Mouse (Mus musculus) forebrain, postnatal 0 days (tissue): ENCODE measurements around the gene Ppp1r11. TPM values are rescaled to one million over a fixed set of nuclear protein-coding genes. Genes with fewer than 3 reads are reported as not detected.
"Not testable (repeated sequence)": the region's sequence is repeated elsewhere in the genome, so short reads cannot be mapped to it uniquely, and the experiment has no call there.

Source experiments
- ATAC-seq: fragments of 200-750 bp; cut with Nextera tagmentation; 2 replicates; pipeline ENCODE4 v1.8.0; 2017; ENCODE audit warnings: mild to moderate bottlenecking, moderate library complexity
- DNase-seq: peaks from one replicate; pipeline ENCODE4 v3.0.0-alpha.2; 2015
- H3K27ac ChIP-seq: fragments of 300-500 bp; sonication (generic); 2 replicates; pipeline ENCODE4 v1.5.1; 2014; ENCODE audit warnings: low read depth, mild to moderate bottlenecking, antibody characterized with exemption, low read length, moderate library complexity, mixed read lengths
- H3K27me3 ChIP-seq: fragments of 300-500 bp; sonication (generic); 2 replicates; pipeline ENCODE4 v1.6.1; 2014; ENCODE audit warnings: mild to moderate bottlenecking, low read length, mixed read lengths; ENCODE audit not compliant: insufficient read depth
- H3K36me3 ChIP-seq: fragments of 300-500 bp; sonication (generic); 2 replicates; pipeline ENCODE4 v1.6.1; 2014; ENCODE audit warnings: mild to moderate bottlenecking, moderate library complexity; ENCODE audit not compliant: insufficient read depth
- H3K4me1 ChIP-seq: fragments of 300-500 bp; sonication (generic); 2 replicates; pipeline ENCODE4 v1.6.1; 2014; ENCODE audit warnings: antibody characterized with exemption; ENCODE audit not compliant: insufficient read depth
- H3K4me2 ChIP-seq: fragments of 300-500 bp; sonication (generic); 2 replicates; pipeline ENCODE4 v1.6.1; 2014; ENCODE audit warnings: low read depth, mild to moderate bottlenecking, moderate library complexity
- H3K4me3 ChIP-seq: fragments of 300-500 bp; sonication (generic); 2 replicates; pipeline ENCODE4 v1.5.1; 2014; ENCODE audit warnings: low read depth, low read length, mixed read lengths
- H3K9ac ChIP-seq: fragments of 300-500 bp; sonication (generic); 2 replicates; pipeline ENCODE4 v1.6.1; 2014; ENCODE audit warnings: mild to moderate bottlenecking
- H3K9me3 ChIP-seq: fragments of 300-500 bp; sonication (generic); 2 replicates; pipeline ENCODE4 v1.6.1; 2016; ENCODE audit warnings: low read length
- CTCF ChIP-seq: sonication (generic); IDR thresholded peaks from 2 replicates; pipeline ENCODE4 v1.5.1; 2016; ENCODE audit warnings: antibody characterized with exemption, control low read depth, low read depth
- WGBS: fragments of 180-500 bp; shearing (Covaris S2); extraction: QIAGEN DNeasy Blood & Tissue Kit; methylation state at CpG from one replicate; pipeline ENCODE4 v1.1.7; 2014; 5-methylcytosine and 5-hydroxymethylcytosine counted together
- polyA plus RNA-seq: library from polyadenylated mRNA; unstranded; fragments of >200 nt; fragmentation: Nextera tagmentation; extraction: Ambion mirVana; gene quantifications from 2 replicates; pipeline ENCODE4 v1.2.1, GENCODE M21; 2015
- total RNA-seq: library from RNA; depleted of rRNA; stranded (reverse); fragments of >200 nt; gene quantifications from 2 replicates; pipeline ENCODE4 v1.2.3, GENCODE M21; 2014

Gene Ppp1r11
- total and polyA plus RNA-seq, 2 experiments from 2014 or later, result 72.3 to 157 TPM

DNA sequence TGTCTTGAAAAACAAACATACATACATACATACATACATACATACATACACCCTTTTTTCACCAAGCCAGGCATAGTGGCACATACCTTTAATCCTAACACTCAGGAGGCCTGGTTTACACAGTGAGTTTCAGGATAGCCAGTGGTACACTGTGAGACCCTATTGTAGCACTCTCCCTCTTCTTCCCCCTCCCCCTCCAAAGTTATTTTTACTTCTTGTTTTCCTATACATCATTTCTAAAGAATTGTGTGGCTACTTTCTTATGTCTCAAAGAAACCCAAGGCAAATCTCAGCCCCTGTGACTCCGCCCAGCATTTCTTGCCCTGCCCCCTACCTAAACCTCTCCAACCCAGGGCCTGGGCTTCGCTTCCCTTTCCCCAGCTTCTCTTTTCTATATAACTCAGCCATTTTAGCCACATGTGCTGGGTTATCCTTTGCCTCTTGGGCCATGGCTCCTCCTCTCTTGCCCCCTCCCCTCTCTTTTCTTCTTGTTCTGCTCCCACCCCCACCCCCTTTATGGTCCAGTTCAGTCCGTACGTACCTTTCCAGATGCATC lies 42.3 kb upstream of the Ppp1r11 start:
- no peak overlapping the region for H3K9ac ChIP-seq
- no peak overlapping the region for H3K27ac ChIP-seq
- DNase-seq, result no peak
- H3K4me3 ChIP-seq, result no peak overlapping the region
- no peak for TF ChIP-seq CTCF
- H3K4me1 ChIP-seq, result no peaks in the 10 kb centered on the region
- H3K27me3 ChIP-seq, result peaks cover 8% of the 10 kb centered on the region; the same call in 1 of the 2 replicates
- no peaks in the 10 kb centered on the region for H3K36me3 ChIP-seq
- ATAC-seq, result no peak
- no peak overlapping the region for H3K4me2 ChIP-seq
- no peaks in the 10 kb centered on the region for H3K9me3 ChIP-seq
- WGBS, result 88% methylated on average over 4 of the region's 4 CpGs

DNA sequence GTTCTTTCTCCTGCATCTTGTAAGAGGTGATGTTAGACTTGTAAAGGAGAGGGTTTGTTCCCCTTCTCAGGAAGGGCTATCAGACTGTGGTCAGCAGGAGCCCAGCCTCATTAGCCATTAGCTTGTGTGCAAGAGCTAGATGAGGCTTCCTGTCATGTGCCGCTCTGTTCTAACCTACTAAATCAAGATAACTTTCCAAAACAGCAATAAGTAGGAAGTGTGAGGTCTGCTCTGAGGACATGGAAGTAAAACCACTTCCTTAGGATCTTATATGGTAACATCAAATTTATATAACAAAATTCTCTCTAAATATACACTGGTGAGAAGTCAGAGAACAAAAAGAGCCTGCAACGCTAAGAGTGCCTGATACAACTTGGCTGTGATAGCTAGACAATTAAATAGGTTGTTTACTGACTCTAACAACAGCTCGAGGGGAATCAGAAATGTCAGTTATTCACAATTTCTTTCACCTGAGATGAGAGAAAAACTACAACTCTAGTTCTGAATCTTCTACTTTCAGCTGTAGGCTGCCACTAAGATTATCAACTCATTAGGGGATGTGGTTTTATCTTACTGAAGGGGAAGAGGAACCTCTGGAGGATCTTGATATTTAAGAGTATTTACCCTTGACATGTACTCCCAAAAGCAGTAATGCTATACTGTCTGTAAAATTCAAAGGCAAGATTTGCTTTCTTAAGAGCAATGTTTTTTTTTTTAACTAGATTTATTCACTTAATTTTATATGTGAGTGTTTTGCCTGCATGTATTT lies 41.0 kb upstream of the Ppp1r11 start:
- DNase-seq (no peak), ATAC-seq (no peak)
- Histone ChIP-seq H3K9ac (no peak overlapping the region), H3K4me1 (no peaks in the 10 kb centered on the region), H3K27me3 (peaks cover 15% of the 10 kb centered on the region; the same call in 1 of the 2 replicates), H3K4me3 (no peak overlapping the region), H3K36me3 (no peaks in the 10 kb centered on the region), H3K4me2 (no peak overlapping the region), H3K9me3 (no peaks in the 10 kb centered on the region), H3K27ac (no peak overlapping the region)
- WGBS, result 80% methylated on average over 3 of the region's 3 CpGs
- TF ChIP-seq CTCF, result no peak

DNA sequence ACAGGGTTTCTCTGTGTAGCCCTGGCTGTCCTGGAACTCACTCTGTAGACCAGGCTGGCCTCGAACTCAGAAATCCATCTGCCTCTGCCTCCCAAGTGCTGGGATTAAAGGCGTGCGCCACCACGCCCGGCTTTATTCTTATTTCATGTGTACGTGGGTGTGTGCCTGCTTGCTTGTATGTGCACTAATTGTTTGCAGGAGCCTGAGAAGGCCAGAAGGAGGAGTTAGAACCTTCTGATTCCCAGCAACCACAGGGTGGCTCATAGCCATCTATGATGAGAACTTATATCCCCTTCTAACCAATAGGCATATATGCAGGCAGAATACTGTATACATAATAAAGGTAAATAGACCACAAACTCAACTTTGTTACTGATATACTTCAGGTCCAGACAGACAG lies 39.1 kb upstream of the Ppp1r11 start:
- not testable (repeated sequence) for H3K36me3 ChIP-seq, DNase-seq, H3K4me2 ChIP-seq, H3K9me3 ChIP-seq, H3K4me1 ChIP-seq, H3K9ac ChIP-seq, H3K27ac ChIP-seq, ATAC-seq, H3K4me3 ChIP-seq
- peaks cover 16% of the 10 kb centered on the region; the same call in 1 of the 2 replicates for H3K27me3 ChIP-seq
- 94% methylated on average over 6 of the region's 6 CpGs for WGBS

DNA sequence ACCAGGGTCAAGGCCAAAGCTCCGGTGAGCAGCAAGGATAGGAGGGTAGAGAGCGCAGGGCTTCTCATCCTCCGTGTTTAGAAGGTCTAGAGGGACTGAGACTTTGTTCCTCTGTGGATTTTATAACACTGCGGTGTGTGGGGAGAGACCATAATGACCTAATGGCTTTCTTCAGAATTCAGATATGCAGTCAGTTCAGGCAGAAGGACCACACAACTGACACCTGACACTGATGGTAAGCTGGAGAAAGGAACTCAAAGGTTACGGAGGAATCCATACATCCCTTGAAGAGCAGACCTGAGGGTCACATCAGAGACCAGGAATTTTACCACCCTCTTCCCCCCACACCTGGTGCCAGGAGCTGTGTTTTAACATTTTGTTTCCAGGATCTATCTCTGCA lies 37.9 kb upstream of the Ppp1r11 start, which contains the start of gene H2-M5:
Gene H2-M5 (minus strand): TSS at position 101 of the 400 bp plus-strand sequence.
- ATAC-seq, result no peak
- WGBS, result 23% methylated on average over 5 of the region's 5 CpGs
- H3K4me3 ChIP-seq, result peak within 1 kb of the TSS; percentile 14; the same call in 1 of the 2 replicates

DNA sequence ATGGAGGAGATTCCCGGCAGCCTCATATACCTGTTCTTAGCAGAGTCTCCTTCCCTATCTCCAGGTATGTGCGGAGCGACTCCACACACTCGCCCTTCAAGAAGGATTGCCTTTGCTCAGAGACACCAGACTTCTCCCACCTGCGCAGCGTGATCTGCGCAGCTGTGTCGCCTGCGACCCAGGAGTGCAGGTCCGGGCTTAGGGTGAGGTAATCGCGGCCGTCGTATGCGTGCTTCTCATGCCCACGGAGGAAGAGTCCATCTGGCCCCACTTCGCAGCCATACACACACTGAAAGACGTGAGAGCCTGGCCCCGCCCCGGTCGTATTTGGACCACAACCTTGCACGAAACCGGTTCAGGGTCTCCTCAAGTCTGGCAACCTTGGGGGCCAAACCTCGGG lies 36.9 kb upstream of the Ppp1r11 start:
- Histone ChIP-seq H3K9me3 (no peaks in the 10 kb centered on the region), H3K27me3 (peaks cover 16% of the 10 kb centered on the region; the same call in 1 of the 2 replicates), H3K4me3 (peak overlapping the region; percentile 14; the same call in 1 of the 2 replicates), H3K4me1 (no peaks in the 10 kb centered on the region), H3K36me3 (no peaks in the 10 kb centered on the region), H3K4me2 (no peak overlapping the region), H3K27ac (no peak overlapping the region), H3K9ac (no peak overlapping the region)
- TF ChIP-seq CTCF, result no peak
- DNase-seq, result no peak
- WGBS, result 8% methylated on average over 24 of the region's 24 CpGs
- 0 out of 2 replicates have a peak, but pooled peaks have one; percentile 27 for ATAC-seq

More for the DNA sequence above, 37.9 kb upstream of the Ppp1r11 start, which contains the start of gene H2-M5:
- Histone ChIP-seq H3K27me3 (peaks cover 16% of the 10 kb centered on the region; the same call in 1 of the 2 replicates), H3K36me3 (no peaks in the 10 kb centered on the region), H3K4me2 (no peak within 1 kb of the TSS), H3K9me3 (no peaks in the 10 kb centered on the region), H3K4me1 (no peaks in the 10 kb centered on the region), H3K27ac (no peak within 1 kb of the TSS), H3K9ac (no peak within 1 kb of the TSS)
- no peak for TF ChIP-seq CTCF
- no peak for DNase-seq

DNA sequence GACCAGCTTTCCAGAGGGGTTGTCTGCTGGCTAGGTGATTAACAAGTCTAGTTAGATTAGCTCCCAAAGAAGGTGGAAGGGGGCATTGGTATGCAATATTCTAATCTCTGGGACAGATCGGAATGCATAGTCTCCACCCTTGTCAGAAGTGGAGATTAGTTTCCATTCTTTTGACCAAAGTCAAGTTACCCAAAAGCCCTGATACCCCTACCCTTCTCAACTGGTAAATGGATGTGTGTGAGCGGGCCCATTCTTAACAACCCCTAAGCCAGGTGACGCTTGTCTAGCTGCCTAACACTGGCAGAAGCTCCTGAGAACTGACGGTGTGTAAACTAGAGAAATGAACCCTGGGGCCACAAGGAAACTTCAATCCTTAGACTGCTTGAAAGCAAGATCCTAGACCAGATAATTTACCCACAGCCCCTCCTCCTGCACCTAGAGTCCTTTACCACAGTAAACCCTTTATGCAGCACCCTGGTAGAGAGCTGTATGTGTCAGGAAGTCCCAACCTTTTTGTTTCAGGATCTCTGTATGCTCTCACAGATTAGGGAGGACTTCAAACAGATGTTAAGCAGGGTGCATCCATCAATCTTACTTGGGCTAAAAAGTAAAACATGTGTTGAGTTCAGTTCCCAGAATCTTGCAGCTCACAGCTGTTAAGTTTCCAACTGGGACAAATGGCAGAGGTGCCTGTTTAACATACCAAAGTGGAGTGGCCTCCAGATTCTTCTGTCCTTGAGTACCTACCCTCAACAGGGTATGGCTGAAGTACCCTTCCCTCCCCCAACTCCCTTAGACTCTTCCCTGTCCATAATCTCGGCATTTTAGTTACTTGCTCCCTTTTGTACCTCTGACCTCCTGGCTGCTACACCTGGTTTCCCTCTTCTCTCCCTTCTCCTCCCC lies 31.0 kb upstream of the Ppp1r11 start:
- Histone ChIP-seq H3K27ac (no peak overlapping the region), H3K4me2 (no peak overlapping the region), H3K4me1 (no peaks in the 10 kb centered on the region), H3K9me3 (no peaks in the 10 kb centered on the region), H3K27me3 (peaks cover under 1% of the 10 kb centered on the region; the same call in 1 of the 2 replicates), H3K9ac (no peak overlapping the region), H3K4me3 (no peak overlapping the region), H3K36me3 (no peaks in the 10 kb centered on the region)
- WGBS, result 35% methylated on average over 5 of the region's 5 CpGs
- DNase-seq (no peak), ATAC-seq (no peak)
- TF ChIP-seq CTCF, result no peak
